ENCODE assay signal across 8 mouse cellular contexts in the genomic region with DNA sequence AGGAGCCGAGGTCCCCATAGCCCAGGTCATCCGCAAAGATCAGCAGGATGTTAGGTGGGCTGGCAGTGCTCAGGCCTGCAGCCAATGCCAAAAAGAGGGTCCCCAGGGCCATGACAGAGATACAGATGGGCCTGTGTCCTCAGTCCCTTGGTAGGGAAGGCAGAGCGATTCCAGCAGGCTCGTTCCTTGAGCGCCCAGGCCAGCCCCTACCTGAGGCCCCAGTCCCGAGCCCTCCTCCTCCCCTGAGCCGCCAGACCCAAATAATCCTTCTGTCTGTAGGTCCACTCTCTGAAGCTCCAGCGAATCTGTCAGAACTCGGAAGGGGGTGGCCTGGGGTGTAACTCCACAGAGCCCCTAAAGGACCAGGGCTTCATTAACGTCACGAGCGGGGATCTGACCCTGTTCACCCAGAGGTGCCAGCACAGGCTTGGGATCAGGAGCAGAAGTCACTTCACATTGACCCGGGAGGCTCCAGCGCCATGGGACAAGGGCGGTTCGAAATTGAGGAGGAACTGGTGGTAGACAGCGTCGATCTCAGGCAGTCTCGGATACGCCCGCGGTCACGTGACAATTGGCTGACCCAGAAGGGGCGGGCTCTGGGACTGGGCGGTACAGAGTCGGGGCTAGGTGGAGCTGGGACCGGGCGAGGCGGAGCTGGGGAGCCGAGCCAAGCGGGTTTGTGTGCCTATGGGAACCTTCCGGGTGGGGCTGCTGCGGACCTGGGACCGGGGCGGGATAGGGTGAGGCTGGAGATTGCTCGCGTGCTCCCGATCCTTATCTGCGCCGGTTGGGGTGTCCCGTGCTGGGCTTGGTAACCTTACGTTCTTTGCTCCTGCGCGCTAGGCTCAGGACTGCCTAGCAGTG. TPM values are rescaled to one million over a fixed set of nuclear protein-coding genes. Genes with fewer than 3 reads are reported as not detected.
DNase-seq lines count a peak whose midpoint lies in the region; ATAC-seq lines count a peak whose summit lies in the region.

No protein-coding gene starts in this region.

- H3K4me3 ChIP-seq in forebrain, embryonic 10.5 days = peak overlapping the region; percentile 71
- H3K4me3 ChIP-seq in heart, embryonic 15.5 days = peak overlapping the region; percentile 75
- peak overlapping the region; percentile 64 for H3K4me3 ChIP-seq in liver, embryonic 15.5 days (replicated peaks)
- H3K4me3 ChIP-seq in neural tube, embryonic 12.5 days = peak overlapping the region; percentile 53

- 10% methylated on average over 44 of the region's 44 CpGs for WGBS in forebrain, embryonic 10.5 days
- WGBS in heart, embryonic 15.5 days = 8% methylated on average over 44 of the region's 44 CpGs
- 9% methylated on average over 44 of the region's 44 CpGs for WGBS in liver, embryonic 15.5 days (ENCODE audit: insufficient replicate concordance)
- WGBS in neural tube, embryonic 12.5 days = 11% methylated on average over 44 of the region's 44 CpGs

- peak overlapping the region; percentile 96 for H3K4me2 ChIP-seq in heart, embryonic 15.5 days
- H3K4me2 ChIP-seq in liver, embryonic 15.5 days = peak overlapping the region; percentile 89
- peak overlapping the region; percentile 86 for H3K4me2 ChIP-seq in neural tube, embryonic 12.5 days (replicated peaks)

- peak; percentile 98 for ATAC-seq in CD4-positive, CD25-positive, alpha-beta regulatory T cell, adult 4 months
- peak; percentile 95 for ATAC-seq in heart, embryonic 15.5 days (replicated peaks; ENCODE audit: insufficient number of reproducible peaks, insufficient read depth, low FRiP score, low read depth)
- ATAC-seq in liver, embryonic 15.5 days (ENCODE audit: insufficient read depth) = peak; percentile 95
- peak; percentile 96 for ATAC-seq in neural tube, embryonic 12.5 days (ENCODE audit: low FRiP score, low read depth)

- peak overlapping the region; percentile 86 for H3K27ac ChIP-seq in forebrain, embryonic 10.5 days
- peak overlapping the region; percentile 88 for H3K27ac ChIP-seq in heart, embryonic 15.5 days
- H3K27ac ChIP-seq in liver, embryonic 15.5 days (replicated peaks) = peak overlapping the region; percentile 68
- no peak overlapping the region for H3K27ac ChIP-seq in neural tube, embryonic 12.5 days

- H3K36me3 ChIP-seq in forebrain, embryonic 10.5 days (replicated peaks) = no peaks in the 10 kb centered on the region
- H3K36me3 ChIP-seq in heart, embryonic 15.5 days = no peaks in the 10 kb centered on the region
- H3K36me3 ChIP-seq in liver, embryonic 15.5 days (replicated peaks) = no peaks in the 10 kb centered on the region
- H3K36me3 ChIP-seq in neural tube, embryonic 12.5 days = no peaks in the 10 kb centered on the region

- H3K9ac ChIP-seq in heart, embryonic 15.5 days = peak overlapping the region; percentile 72
- H3K9ac ChIP-seq in liver, embryonic 15.5 days = peak overlapping the region; percentile 56
- peak overlapping the region; percentile 64 for H3K9ac ChIP-seq in neural tube, embryonic 12.5 days

- H3K4me1 ChIP-seq in forebrain, embryonic 10.5 days = peaks cover 40% of the 10 kb centered on the region
- peaks cover 17% of the 10 kb centered on the region for H3K4me1 ChIP-seq in heart, embryonic 15.5 days (replicated peaks)
- peaks cover 26% of the 10 kb centered on the region for H3K4me1 ChIP-seq in liver, embryonic 15.5 days (replicated peaks)
- H3K4me1 ChIP-seq in neural tube, embryonic 12.5 days = peaks cover 8% of the 10 kb centered on the region

- peak; percentile 81 for DNase-seq in c-Kit-positive CD71-negative TER-119-negative erythroid progenitor cells, embryonic 14.5 days (ENCODE audit: low read depth)
- DNase-seq in forebrain, embryonic 10.5 days (ENCODE audit: extremely low spot score, low spot score) = peak; percentile 89
- DNase-seq in kidney, postnatal 36 days = peak; percentile 97
- DNase-seq in telencephalon, adult 2 months (ENCODE audit: low read depth, low spot score) = peak; percentile 90

- no peaks in the 10 kb centered on the region for H3K9me3 ChIP-seq in forebrain, embryonic 10.5 days
- H3K9me3 ChIP-seq in heart, embryonic 15.5 days (replicated peaks) = no peaks in the 10 kb centered on the region
- H3K9me3 ChIP-seq in liver, embryonic 15.5 days (replicated peaks) = no peaks in the 10 kb centered on the region
- H3K9me3 ChIP-seq in neural tube, embryonic 12.5 days = no peaks in the 10 kb centered on the region

- peaks cover 16% of the 10 kb centered on the region for H3K27me3 ChIP-seq in forebrain, embryonic 10.5 days (ENCODE audit: poor library complexity, severe bottlenecking)
- no peaks in the 10 kb centered on the region for H3K27me3 ChIP-seq in heart, embryonic 15.5 days
- H3K27me3 ChIP-seq in liver, embryonic 15.5 days = no peaks in the 10 kb centered on the region
- H3K27me3 ChIP-seq in neural tube, embryonic 12.5 days (replicated peaks) = no peaks in the 10 kb centered on the region

RNA-seq across cellular contexts. Expression of gene Arsa, which starts 1.4 kb away (rescaled TPM):
- polyA plus RNA-seq in CD4-positive, CD25-positive, alpha-beta regulatory T cell, adult 4 months (2017; shearing (Covaris generic)) = 10 to 100 TPM; 10.2 to 12.6 TPM
- polyA plus RNA-seq in forebrain, embryonic 10.5 days (2016; fragmentation: Nextera tagmentation; extraction: Ambion mirVana) = 10.7 and 11.4 TPM in 2 replicates
- 16.3 and 19.9 TPM in 2 replicates for polyA plus RNA-seq in heart, embryonic 15.5 days (2015; fragmentation: Nextera tagmentation; extraction: Ambion mirVana)
- polyA plus RNA-seq in liver, embryonic 15.5 days (2015; fragmentation: Nextera tagmentation; extraction: Ambion mirVana) = 5.0 and 5.4 TPM in 2 replicates
- 15.4 and 15.6 TPM in 2 replicates for polyA plus RNA-seq in neural tube, embryonic 12.5 days (2016; fragmentation: Nextera tagmentation; extraction: Ambion mirVana)

RNA-seq across cellular contexts. Expression of gene Mapk8ip2, which starts 22.1 kb away (rescaled TPM):
- under 1 TPM; 0.32 to 0.44 TPM for polyA plus RNA-seq in CD4-positive, CD25-positive, alpha-beta regulatory T cell, adult 4 months (2017; shearing (Covaris generic))
- 21.2 and 22.4 TPM in 2 replicates for polyA plus RNA-seq in forebrain, embryonic 10.5 days (2016; fragmentation: Nextera tagmentation; extraction: Ambion mirVana)
- 0.16 and 1.3 TPM in 2 replicates for polyA plus RNA-seq in heart, embryonic 15.5 days (2015; fragmentation: Nextera tagmentation; extraction: Ambion mirVana)
- 0.02 and 0.05 TPM in 2 replicates for polyA plus RNA-seq in liver, embryonic 15.5 days (2015; fragmentation: Nextera tagmentation; extraction: Ambion mirVana)
- polyA plus RNA-seq in neural tube, embryonic 12.5 days (2016; fragmentation: Nextera tagmentation; extraction: Ambion mirVana) = 61.7 and 62.5 TPM in 2 replicates

RNA-seq across cellular contexts. Expression of gene Shank3, which starts 23.6 kb away (rescaled TPM):
- polyA plus RNA-seq in CD4-positive, CD25-positive, alpha-beta regulatory T cell, adult 4 months (2017; shearing (Covaris generic)) = not detected
- 2.2 and 3.0 TPM in 2 replicates for polyA plus RNA-seq in forebrain, embryonic 10.5 days (2016; fragmentation: Nextera tagmentation; extraction: Ambion mirVana)
- 1.4 and 2.1 TPM in 2 replicates for polyA plus RNA-seq in heart, embryonic 15.5 days (2015; fragmentation: Nextera tagmentation; extraction: Ambion mirVana)
- 0.51 and 0.93 TPM in 2 replicates for polyA plus RNA-seq in liver, embryonic 15.5 days (2015; fragmentation: Nextera tagmentation; extraction: Ambion mirVana)
- 4.8 and 7.1 TPM in 2 replicates for polyA plus RNA-seq in neural tube, embryonic 12.5 days (2016; fragmentation: Nextera tagmentation; extraction: Ambion mirVana)

RNA-seq across cellular contexts. Expression of gene Chkb, which starts 46.1 kb away (rescaled TPM):
- 10 to 100 TPM; 54.6 to 66.7 TPM for polyA plus RNA-seq in CD4-positive, CD25-positive, alpha-beta regulatory T cell, adult 4 months (2017; shearing (Covaris generic))
- 44.0 and 45.1 TPM in 2 replicates for polyA plus RNA-seq in forebrain, embryonic 10.5 days (2016; fragmentation: Nextera tagmentation; extraction: Ambion mirVana)
- 72.7 and 73.8 TPM in 2 replicates for polyA plus RNA-seq in heart, embryonic 15.5 days (2015; fragmentation: Nextera tagmentation; extraction: Ambion mirVana)
- 26.2 and 27.0 TPM in 2 replicates for polyA plus RNA-seq in liver, embryonic 15.5 days (2015; fragmentation: Nextera tagmentation; extraction: Ambion mirVana)
- 79.3 and 80.1 TPM in 2 replicates for polyA plus RNA-seq in neural tube, embryonic 12.5 days (2016; fragmentation: Nextera tagmentation; extraction: Ambion mirVana)

RNA-seq across cellular contexts. Expression of gene Gm44502, which starts 46.3 kb away (rescaled TPM):
- polyA plus RNA-seq in CD4-positive, CD25-positive, alpha-beta regulatory T cell, adult 4 months (2017; shearing (Covaris generic)) = not detected
- polyA plus RNA-seq in forebrain, embryonic 10.5 days (2016; fragmentation: Nextera tagmentation; extraction: Ambion mirVana) = not detected in 2 replicates
- polyA plus RNA-seq in heart, embryonic 15.5 days (2015; fragmentation: Nextera tagmentation; extraction: Ambion mirVana) = 0.16 and 0.76 TPM in 2 replicates
- not detected in 2 replicates for polyA plus RNA-seq in liver, embryonic 15.5 days (2015; fragmentation: Nextera tagmentation; extraction: Ambion mirVana)
- polyA plus RNA-seq in neural tube, embryonic 12.5 days (2016; fragmentation: Nextera tagmentation; extraction: Ambion mirVana) = not detected in 2 replicates
